In the genomic region with DNA sequence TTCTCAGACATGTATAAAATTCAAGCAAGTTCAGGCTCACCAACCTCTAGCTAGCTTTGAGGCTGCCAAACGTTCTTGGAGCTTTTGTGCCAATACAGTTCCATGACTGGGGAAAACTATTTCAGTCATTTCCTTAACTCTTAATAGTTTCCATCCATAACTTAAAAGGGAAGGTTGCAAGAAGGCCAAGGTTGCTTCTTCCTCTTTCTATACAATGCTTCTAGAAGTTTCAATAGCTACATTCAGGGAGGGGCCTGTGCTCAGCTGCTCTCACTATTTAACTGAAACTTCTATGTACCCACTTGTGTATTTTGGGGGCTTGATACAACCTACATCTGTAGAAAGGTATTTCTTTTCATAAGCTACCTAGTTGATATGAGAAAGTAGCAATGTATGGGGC, we compare ENCODE assay signal across 26 mouse cellular contexts. TPM values are rescaled to one million over a fixed set of nuclear protein-coding genes. Genes with fewer than 3 reads are reported as not detected.
DNase-seq lines count a peak whose midpoint lies in the region; ATAC-seq and TF ChIP-seq lines count a peak whose summit lies in the region.
"Had no signal": no experiment of that assay in that cellular context is flagged by ENCODE, and none has a peak within 500 bp of the region (broad histone marks: within the 10 kb centered on the region; RNA-seq: fewer than 3 reads in every experiment).

No protein-coding gene starts in this region.

- H3K36me3 ChIP-seq in limb, embryonic 14.5 days (ENCODE audit: control insufficient read depth, insufficient read depth, low read length) = no peaks in the 10 kb centered on the region
- H3K36me3 ChIP-seq in limb, embryonic 10.5 days = no peaks in the 10 kb centered on the region
- no peaks in the 10 kb centered on the region for H3K36me3 ChIP-seq in embryonic facial prominence, embryonic 15.5 days
- no peaks in the 10 kb centered on the region for H3K36me3 ChIP-seq in stomach, embryonic 15.5 days
- no peaks in the 10 kb centered on the region for H3K36me3 ChIP-seq in hindbrain, postnatal 0 days (ENCODE audit: insufficient read depth, low read length)
- H3K36me3 ChIP-seq: G1E; hindbrain, embryonic 12.5 days; liver, embryonic 13.5 days had no signal

- no peak for DNase-seq in gastrocnemius, adult 2 months
- DNase-seq in gastrocnemius, adult 8-10 months (ENCODE audit: low spot score in 2 of 2) = no peak
- no peak for DNase-seq in limb, embryonic 14.5 days (ENCODE audit: low spot score)
- DNase-seq in limb, embryonic 10.5 days (ENCODE audit: low spot score) = no peak
- DNase-seq in spleen, postnatal 4 days (ENCODE audit: low spot score in 2 of 2) = no peak
- DNase-seq in hindbrain, postnatal 0 days (ENCODE audit: low spot score) = no peak
- DNase-seq: adrenal gland, postnatal 14 days; cerebellum, adult 11 months; cerebellum, postnatal 14 days; embryo, embryonic 11 days; gastrocnemius, postnatal 14 days; heart, postnatal 10 days; kidney, postnatal 10 days; left cerebral cortex, postnatal 4 days; liver, embryonic 13.5 days; retina, postnatal 1 day; right cerebral cortex, postnatal 4 days; thymus, postnatal 36 days had no signal

- ATAC-seq in limb, embryonic 14.5 days (ENCODE audit: low FRiP score, low read depth) = no peak
- no peak for ATAC-seq in embryonic facial prominence, embryonic 15.5 days (ENCODE audit: insufficient number of reproducible peaks, low FRiP score, low TSS enrichment, low read depth)
- ATAC-seq in stomach, embryonic 15.5 days (ENCODE audit: insufficient read depth, low FRiP score, low read depth) = no peak
- no peak for ATAC-seq in hindbrain, postnatal 0 days
- ATAC-seq: forebrain, embryonic 13.5 days; inflammation-experienced regulatory T-cells, adult 6 months had no signal

- H3K9me3 ChIP-seq in limb, embryonic 14.5 days (ENCODE audit: control insufficient read depth, low read length) = no peaks in the 10 kb centered on the region
- H3K9me3 ChIP-seq in limb, embryonic 10.5 days (replicated peaks) = no peaks in the 10 kb centered on the region
- no peaks in the 10 kb centered on the region for H3K9me3 ChIP-seq in embryonic facial prominence, embryonic 15.5 days (replicated peaks)
- H3K9me3 ChIP-seq in stomach, embryonic 15.5 days = no peaks in the 10 kb centered on the region
- H3K9me3 ChIP-seq in hindbrain, postnatal 0 days (ENCODE audit: low read length) = no peaks in the 10 kb centered on the region
- H3K9me3 ChIP-seq: forebrain, embryonic 13.5 days; G1E; hindbrain, embryonic 12.5 days; liver, embryonic 13.5 days had no signal

- 19% methylated on average over 1 of the region's 1 CpGs for WGBS in limb, embryonic 14.5 days
- WGBS in limb, embryonic 10.5 days = 71% methylated on average over 1 of the region's 1 CpGs
- WGBS in embryonic facial prominence, embryonic 15.5 days = 13% methylated on average over 1 of the region's 1 CpGs
- 37% methylated on average over 1 of the region's 1 CpGs for WGBS in stomach, embryonic 15.5 days
- WGBS in hindbrain, postnatal 0 days = 64% methylated on average over 1 of the region's 1 CpGs

- TF ChIP-seq POLR2A in limb, embryonic 14.5 days (IDR thresholded peaks at IDR 0.05; ENCODE audit: borderline replicate concordance, extremely low read depth, insufficient read depth, insufficient read length) = no peak

- H3K27me3 ChIP-seq in limb, embryonic 14.5 days (ENCODE audit: control insufficient read depth, insufficient read depth, low read length) = no peaks in the 10 kb centered on the region
- no peaks in the 10 kb centered on the region for H3K27me3 ChIP-seq in limb, embryonic 10.5 days (ENCODE audit: low read depth, poor library complexity, severe bottlenecking)
- H3K27me3 ChIP-seq in embryonic facial prominence, embryonic 15.5 days = no peaks in the 10 kb centered on the region
- no peaks in the 10 kb centered on the region for H3K27me3 ChIP-seq in stomach, embryonic 15.5 days (replicated peaks)
- no peaks in the 10 kb centered on the region for H3K27me3 ChIP-seq in hindbrain, postnatal 0 days (ENCODE audit: insufficient read depth, low read length)
- H3K27me3 ChIP-seq: forebrain, embryonic 13.5 days; hindbrain, embryonic 12.5 days; liver, embryonic 13.5 days had no signal

- intact Hi-C loops in gastrocnemius, adult 2 months (cut with DNase I) = no loop called here

- 0 out of 2 replicates have a peak overlapping the region, but pooled peaks have one; percentile 13 for H3K27ac ChIP-seq in gastrocnemius, adult 2 months
- H3K27ac ChIP-seq in limb, embryonic 14.5 days (replicated peaks; ENCODE audit: low read depth, low read length) = peak overlapping the region; percentile 14; the same call in 1 of the 2 replicates
- H3K27ac ChIP-seq in limb, embryonic 10.5 days = no peak overlapping the region
- peak overlapping the region; percentile 65 for H3K27ac ChIP-seq in embryonic facial prominence, embryonic 15.5 days (replicated peaks)
- H3K27ac ChIP-seq in stomach, embryonic 15.5 days = 0 out of 2 replicates have a peak overlapping the region, but pooled peaks have one; percentile 31
- no peak overlapping the region for H3K27ac ChIP-seq in hindbrain, postnatal 0 days
- H3K27ac ChIP-seq: forebrain, embryonic 13.5 days; hindbrain, embryonic 12.5 days; liver, embryonic 13.5 days had no signal

- no peak overlapping the region for H3K9ac ChIP-seq in limb, embryonic 14.5 days (ENCODE audit: low read depth, low read length, severe bottlenecking)
- no peak overlapping the region for H3K9ac ChIP-seq in embryonic facial prominence, embryonic 15.5 days
- H3K9ac ChIP-seq in stomach, embryonic 15.5 days = no peak overlapping the region
- H3K9ac ChIP-seq in hindbrain, postnatal 0 days (replicated peaks; ENCODE audit: low read length) = no peak overlapping the region
- H3K9ac ChIP-seq: forebrain, embryonic 13.5 days; hindbrain, embryonic 12.5 days; liver, embryonic 13.5 days had no signal

- H3K4me3 ChIP-seq in gastrocnemius, adult 2 months = no peak overlapping the region
- no peak overlapping the region for H3K4me3 ChIP-seq in limb, embryonic 14.5 days (replicated peaks; ENCODE audit: low read length)
- no peak overlapping the region for H3K4me3 ChIP-seq in limb, embryonic 10.5 days
- no peak overlapping the region for H3K4me3 ChIP-seq in embryonic facial prominence, embryonic 15.5 days (replicated peaks)
- no peak overlapping the region for H3K4me3 ChIP-seq in stomach, embryonic 15.5 days (replicated peaks)
- H3K4me3 ChIP-seq in hindbrain, postnatal 0 days (ENCODE audit: low read length) = no peak overlapping the region
- H3K4me3 ChIP-seq: erythroblast, embryonic 14.5 days; forebrain, embryonic 13.5 days; hindbrain, embryonic 12.5 days; liver, embryonic 13.5 days had no signal

- no peak for TF ChIP-seq CTCF in gastrocnemius, adult 2 months (IDR thresholded peaks at IDR 0.05)
- no peak for TF ChIP-seq CTCF in hindbrain, postnatal 0 days (IDR thresholded peaks at IDR 0.05; ENCODE audit: low read depth)

- H3K4me2 ChIP-seq in limb, embryonic 14.5 days (replicated peaks; ENCODE audit: low read depth, low read length, severe bottlenecking) = no peak overlapping the region
- no peak overlapping the region for H3K4me2 ChIP-seq in embryonic facial prominence, embryonic 15.5 days (replicated peaks)
- H3K4me2 ChIP-seq in stomach, embryonic 15.5 days = no peak overlapping the region
- H3K4me2 ChIP-seq in hindbrain, postnatal 0 days (ENCODE audit: low read depth, low read length) = no peak overlapping the region
- H3K4me2 ChIP-seq: forebrain, embryonic 13.5 days; hindbrain, embryonic 12.5 days; liver, embryonic 13.5 days; midbrain, embryonic 11.5 days had no signal

- H3K4me1 ChIP-seq in limb, embryonic 14.5 days (ENCODE audit: control insufficient read depth, insufficient read depth, low read length) = peaks cover 6% of the 10 kb centered on the region
- 0 out of 2 replicates have a peak, but pooled peaks cover 3% of the 10 kb centered on the region for H3K4me1 ChIP-seq in limb, embryonic 10.5 days
- H3K4me1 ChIP-seq in embryonic facial prominence, embryonic 15.5 days = peaks cover 26% of the 10 kb centered on the region
- no peaks in the 10 kb centered on the region for H3K4me1 ChIP-seq in stomach, embryonic 15.5 days
- no peaks in the 10 kb centered on the region for H3K4me1 ChIP-seq in hindbrain, postnatal 0 days (ENCODE audit: insufficient read depth, low read length)
- H3K4me1 ChIP-seq: forebrain, embryonic 13.5 days; hindbrain, embryonic 12.5 days; liver, embryonic 13.5 days had no signal

RNA-seq across cellular contexts. Expression of gene Rai14, which starts 24.9 kb away (rescaled TPM):
- 1 to 10 TPM; 3.6 to 4.0 TPM for total RNA-seq in gastrocnemius, adult 2 months (2021)
- total RNA-seq in gastrocnemius, adult 8-10 months (2022) = 1 to 10 TPM; 3.8 to 6.1 (median 5.1) TPM
- 38.6 and 44.6 TPM in 2 replicates for polyA plus RNA-seq in limb, embryonic 14.5 days (2012; rRNA removed)
- 57.2 and 66.4 TPM in 2 replicates for polyA plus RNA-seq in limb, embryonic 14.5 days (2014; fragmentation: Nextera tagmentation; extraction: Ambion mirVana)
- 50.5 and 64.8 TPM in 2 replicates for polyA plus RNA-seq in limb, embryonic 10.5 days (2016; fragmentation: Nextera tagmentation; extraction: Ambion mirVana)
- 54.7 and 59.5 TPM in 2 replicates for polyA plus RNA-seq in embryonic facial prominence, embryonic 15.5 days (2015; fragmentation: Nextera tagmentation; extraction: Ambion mirVana)
- 17.8 and 19.6 TPM in 2 replicates for polyA plus RNA-seq in stomach, embryonic 15.5 days (2015; fragmentation: Nextera tagmentation; extraction: Ambion mirVana)
- total RNA-seq in hindbrain, postnatal 0 days (2014; rRNA removed) = 9.0 and 11.0 TPM in 2 replicates
- polyA plus RNA-seq in hindbrain, postnatal 0 days (2015; fragmentation: Nextera tagmentation; extraction: Ambion mirVana) = 5.1 and 5.7 TPM in 2 replicates
- polyA plus RNA-seq: erythroblast, embryonic 14.5 days; G1E had no signal

Comparison
In these comparisons a context has a peak if more than half of its experiments do, and no peak if none do; other contexts are left out.
1. H3K27ac ChIP-seq: peak in gastrocnemius, adult 2 months (single experiment), limb, embryonic 14.5 days (single experiment), embryonic facial prominence, embryonic 15.5 days (single experiment) and stomach, embryonic 15.5 days (single experiment); none in limb, embryonic 10.5 days (single experiment) and hindbrain, postnatal 0 days (single experiment).